Mouse (Mus musculus): Measurements from ENCODE around the gene Pepd.

Pepd gene

GRCm38 (mm10) chr7:35029228-35029627, 117.0 kb downstream of the Pepd start:
- no peak for DNase-seq

GRCm38 (mm10) chr7:35029648-35030047, 117.5 kb downstream of the Pepd start:
- no peak for DNase-seq

GRCm38 (mm10) chr7:35030567-35030966, 118.4 kb downstream of the Pepd start:
- DNase-seq: no peak

- no peak for DNase-seq
These were observed 123.0 kb downstream of the Pepd start for GRCm38 (mm10) chr7:35035141-35035553.

- no peak for DNase-seq
These were observed 123.4 kb downstream of the Pepd start for GRCm38 (mm10) chr7:35035565-35035964.

- no peak for DNase-seq
These were observed 124.1 kb downstream of the Pepd start for GRCm38 (mm10) chr7:35036266-35036731.

GRCm38 (mm10) chr7:35037408-35037807, 125.2 kb downstream of the Pepd start:
- DNase-seq: no peak

GRCm38 (mm10) chr7:35040176-35040972, 128.2 kb downstream of the Pepd start:
- DNase-seq: no peak

- DNase-seq: no peak
These were observed 129.4 kb downstream of the Pepd start for GRCm38 (mm10) chr7:35041286-35042208.

- DNase-seq: no peak
These were observed 130.0 kb downstream of the Pepd start for GRCm38 (mm10) chr7:35042209-35042554.

- no peak for DNase-seq
These were observed 130.6 kb downstream of the Pepd start for GRCm38 (mm10) chr7:35042759-35043217.

GRCm38 (mm10) chr7:35043266-35043817, 131.2 kb downstream of the Pepd start:
- DNase-seq: no peak

GRCm38 (mm10) chr7:35044719-35045118, 132.5 kb downstream of the Pepd start:
- DNase-seq: no peak

GRCm38 (mm10) chr7:35046091-35046490, 133.9 kb downstream of the Pepd start:
- no peak for DNase-seq

GRCm38 (mm10) chr7:35050540-35050939, 138.4 kb downstream of the Pepd start:
- no peak for DNase-seq

GRCm38 (mm10) chr7:35053161-35053560, 141.0 kb downstream of the Pepd start:
- DNase-seq: no peak

GRCm38 (mm10) chr7:35054286-35054685, 142.1 kb downstream of the Pepd start:
- DNase-seq: no peak

GRCm38 (mm10) chr7:35054977-35055618, 142.9 kb downstream of the Pepd start:
- no peak for DNase-seq

GRCm38 (mm10) chr7:35055619-35056435, 143.6 kb downstream of the Pepd start:
- DNase-seq: no peak

- peak; percentile 97 for DNase-seq
These were observed 144.3 kb downstream of the Pepd start, which contains the start of gene Cebpg for GRCm38 (mm10) chr7:35056436-35056864. Cebpg (minus strand) TSS chr7:35056573.

GRCm38 (mm10) chr7:35056999-35057398, 144.8 kb downstream of the Pepd start:
- peak; percentile 54 to 62 for DNase-seq

- no peak for DNase-seq
These were observed 145.4 kb downstream of the Pepd start for GRCm38 (mm10) chr7:35057569-35057968.
